Mouse (Mus musculus): ENCODE results near the gene Vps25. TPM values are rescaled to one million over a fixed set of nuclear protein-coding genes. Genes with fewer than 3 reads are reported as not detected.

The Vps25 gene
- total RNA-seq, 1 experiment, result 105 TPM

GRCm38 (mm10) chr11:101263138-101263988 lies 9.9 kb downstream of the Vps25 start:
- Histone ChIP-seq H3K4me3 (ENCODE audit: insufficient read depth in 1 of 2, low read depth in 1 of 2, low read length in 2 of 2, poor library complexity in 1 of 2, severe bottlenecking in 1 of 2) (no peak overlapping the region), H3K4me1 (ENCODE audit: control insufficient read depth in 2 of 2, insufficient read depth in 2 of 2, low read length in 2 of 2, poor library complexity in 1 of 2) (peaks cover 0 to 30% of the 10 kb centered on the region in 2 experiments; a peak in 2 of 4 replicates), H3K9ac (ENCODE audit: insufficient read depth, low read depth, low read length, poor library complexity, severe bottlenecking) (no peak overlapping the region), H3K36me3 (ENCODE audit: control insufficient read depth, insufficient read depth, low read length, poor library complexity, severe bottlenecking) (peaks cover 2% of the 10 kb centered on the region), H3K27ac (ENCODE audit: insufficient read depth, low read depth, low read length, poor library complexity, severe bottlenecking) (no peak overlapping the region), H3K9me3 (ENCODE audit: control insufficient read depth, insufficient read depth, low read depth, low read length) (no peaks in the 10 kb centered on the region)
- DNase-seq (ENCODE audit: low read depth, low spot score), result no peak
- in situ Hi-C loops (cut with MboI; ENCODE audit: low sequenced_read_pairs in 2 of 2, unreplicated experiment in 2 of 2), result no loop called here
- TF ChIP-seq MAFK (IDR thresholded peaks at IDR 0.05; ENCODE audit: insufficient read depth, low read depth, low read length) (no peak), ZC3H11A (IDR thresholded peaks at IDR 0.05; ENCODE audit: borderline replicate concordance, low read depth, low read length) (no peak), ZNF384 (IDR thresholded peaks at IDR 0.05; ENCODE audit: low read depth, low read length) (no peak)

GRCm38 (mm10) chr11:101263989-101264280 lies 10.4 kb downstream of the Vps25 start:
- Histone ChIP-seq H3K4me1 (ENCODE audit: control insufficient read depth in 2 of 2, insufficient read depth in 2 of 2, low read length in 2 of 2, poor library complexity in 1 of 2) (peaks cover 0 to 30% of the 10 kb centered on the region in 2 experiments; a peak in 2 of 4 replicates), H3K4me3 (ENCODE audit: insufficient read depth in 1 of 2, low read depth in 1 of 2, low read length in 2 of 2, poor library complexity in 1 of 2, severe bottlenecking in 1 of 2) (no peak overlapping the region), H3K36me3 (ENCODE audit: control insufficient read depth, insufficient read depth, low read length, poor library complexity, severe bottlenecking) (peaks cover 2% of the 10 kb centered on the region; the same call in 1 of the 2 replicates), H3K9me3 (ENCODE audit: control insufficient read depth, insufficient read depth, low read depth, low read length) (no peaks in the 10 kb centered on the region), H3K27ac (ENCODE audit: insufficient read depth, low read depth, low read length, poor library complexity, severe bottlenecking) (no peak overlapping the region), H3K9ac (ENCODE audit: insufficient read depth, low read depth, low read length, poor library complexity, severe bottlenecking) (no peak overlapping the region)
- DNase-seq (ENCODE audit: low read depth, low spot score), result no peak
- TF ChIP-seq MAFK (IDR thresholded peaks at IDR 0.05; ENCODE audit: insufficient read depth, low read depth, low read length) (no peak), ZNF384 (IDR thresholded peaks at IDR 0.05; ENCODE audit: low read depth, low read length) (no peak), HCFC1 (IDR thresholded peaks at IDR 0.05; ENCODE audit: borderline replicate concordance, insufficient read depth, low read length) (no peak), CHD2 (IDR thresholded peaks at IDR 0.05; ENCODE audit: low read depth, low read length) (no peak), ZC3H11A (IDR thresholded peaks at IDR 0.05; ENCODE audit: borderline replicate concordance, low read depth, low read length) (no peak)
- in situ Hi-C loops (cut with MboI; ENCODE audit: low sequenced_read_pairs in 2 of 2, unreplicated experiment in 2 of 2), result no loop called here

- DNase-seq (ENCODE audit: low read depth, low spot score), result no peak
- no peaks in the 10 kb centered on the region for H3K9me3 ChIP-seq (ENCODE audit: control insufficient read depth, insufficient read depth, low read depth, low read length)
- TF ChIP-seq ZC3H11A (IDR thresholded peaks at IDR 0.05; ENCODE audit: borderline replicate concordance, low read depth, low read length) (no peak), CHD2 (IDR thresholded peaks at IDR 0.05; ENCODE audit: low read depth, low read length) (no peak), ZNF384 (IDR thresholded peaks at IDR 0.05; ENCODE audit: low read depth, low read length) (no peak), MAFK (IDR thresholded peaks at IDR 0.05; ENCODE audit: insufficient read depth, low read depth, low read length) (no peak), HCFC1 (IDR thresholded peaks at IDR 0.05; ENCODE audit: borderline replicate concordance, insufficient read depth, low read length) (no peak)
- H3K36me3 ChIP-seq (ENCODE audit: control insufficient read depth, insufficient read depth, low read length, poor library complexity, severe bottlenecking), result no peaks in the 10 kb centered on the region
- H3K4me1 ChIP-seq (ENCODE audit: control insufficient read depth in 2 of 2, insufficient read depth in 2 of 2, low read length in 2 of 2, poor library complexity in 1 of 2), result peaks cover 0 to 31% of the 10 kb centered on the region in 2 experiments; a peak in 2 of 4 replicates
- H3K27ac ChIP-seq (ENCODE audit: insufficient read depth, low read depth, low read length, poor library complexity, severe bottlenecking), result no peak overlapping the region
- peak overlapping the region; percentile 34 to 37; a peak in 3 of 4 replicates for H3K4me3 ChIP-seq (ENCODE audit: insufficient read depth in 1 of 2, low read depth in 1 of 2, low read length in 2 of 2, poor library complexity in 1 of 2, severe bottlenecking in 1 of 2)
- in situ Hi-C loops (cut with MboI; ENCODE audit: low sequenced_read_pairs in 2 of 2, unreplicated experiment in 2 of 2), result no loop called here
- peak overlapping the region; percentile 20 for H3K9ac ChIP-seq (ENCODE audit: insufficient read depth, low read depth, low read length, poor library complexity, severe bottlenecking)
These were observed 11.5 kb downstream of the Vps25 start for GRCm38 (mm10) chr11:101264954-101265471.

GRCm38 (mm10) chr11:101265906-101266305 lies 12.4 kb downstream of the Vps25 start:
- in situ Hi-C loops (cut with MboI; ENCODE audit: low sequenced_read_pairs in 2 of 2, unreplicated experiment in 2 of 2), result no loop called here
- no peak for DNase-seq (ENCODE audit: low read depth, low spot score)
- H3K4me1 ChIP-seq (ENCODE audit: control insufficient read depth in 2 of 2, insufficient read depth in 2 of 2, low read length in 2 of 2, poor library complexity in 1 of 2), result peaks cover 0 to 32% of the 10 kb centered on the region in 2 experiments; a peak in 2 of 4 replicates
- no peak for TF ChIP-seq CHD2 (IDR thresholded peaks at IDR 0.05; ENCODE audit: low read depth, low read length)
- no peak for TF ChIP-seq MAFK (IDR thresholded peaks at IDR 0.05; ENCODE audit: insufficient read depth, low read depth, low read length)
- TF ChIP-seq ZNF384 (IDR thresholded peaks at IDR 0.05; ENCODE audit: low read depth, low read length), result no peak
- TF ChIP-seq ZC3H11A (IDR thresholded peaks at IDR 0.05; ENCODE audit: borderline replicate concordance, low read depth, low read length), result no peak
- TF ChIP-seq HCFC1 (IDR thresholded peaks at IDR 0.05; ENCODE audit: borderline replicate concordance, insufficient read depth, low read length), result no peak
- no peaks in the 10 kb centered on the region for H3K36me3 ChIP-seq (ENCODE audit: control insufficient read depth, insufficient read depth, low read length, poor library complexity, severe bottlenecking)
- no peak overlapping the region for H3K27ac ChIP-seq (ENCODE audit: insufficient read depth, low read depth, low read length, poor library complexity, severe bottlenecking)
- no peaks in the 10 kb centered on the region for H3K9me3 ChIP-seq (ENCODE audit: control insufficient read depth, insufficient read depth, low read depth, low read length)
- no peak overlapping the region for H3K4me3 ChIP-seq (ENCODE audit: insufficient read depth in 1 of 2, low read depth in 1 of 2, low read length in 2 of 2, poor library complexity in 1 of 2, severe bottlenecking in 1 of 2)
- no peak overlapping the region for H3K9ac ChIP-seq (ENCODE audit: insufficient read depth, low read depth, low read length, poor library complexity, severe bottlenecking)

All from ES-E14 (cell line).